Mouse (Mus musculus) C2C12 (cell line): ENCODE measurements around the gene 1700061G19Rik. TPM values are rescaled to one million over a fixed set of nuclear protein-coding genes. Genes with fewer than 3 reads are reported as not detected.

Experiments
- H3K27me3 ChIP-seq: one replicate; pipeline ENCODE4 v1.6.1; 2011; ENCODE audit not compliant: control insufficient read depth, insufficient read depth, insufficient read length
- H3K36me3 ChIP-seq: one replicate; pipeline ENCODE4 v1.6.1; 2011; ENCODE audit not compliant: control insufficient read depth, insufficient read depth
- H3K4me3 ChIP-seq: one replicate; pipeline ENCODE4 v1.5.1; 2011; ENCODE audit warnings: mild to moderate bottlenecking, control low read depth; ENCODE audit not compliant: poor library complexity, insufficient read depth, severe bottlenecking
- H3K79me2 ChIP-seq: one replicate; pipeline ENCODE4 v1.6.1; 2011; ENCODE audit not compliant: control insufficient read depth, insufficient read depth
- H3K79me3 ChIP-seq: one replicate; pipeline ENCODE4 v1.6.1; 2011; ENCODE audit warnings: low read depth, control low read depth
- H3ac ChIP-seq: one replicate; pipeline ENCODE3; 2011; ENCODE audit warnings: low read depth; ENCODE audit not compliant: control insufficient read depth, insufficient read length
- CEBPB ChIP-seq: IDR thresholded peaks from one replicate; pipeline ENCODE4 v1.6.1; 2011; ENCODE audit warnings: low read depth, mild to moderate bottlenecking, control low read depth, moderate library complexity
- CTCF ChIP-seq: IDR thresholded peaks from one replicate; pipeline ENCODE4 v1.5.1; 2011; ENCODE audit not compliant: control insufficient read depth, insufficient read depth, insufficient read length
- FOSL1 ChIP-seq: IDR thresholded peaks from one replicate; pipeline ENCODE4 v1.8.0; 2011; ENCODE audit warnings: mild to moderate bottlenecking, low read length; ENCODE audit not compliant: poor library complexity, insufficient read depth, severe bottlenecking
- MAX ChIP-seq: IDR thresholded peaks from one replicate; pipeline ENCODE4 v1.6.1; 2011; ENCODE audit warnings: mild to moderate bottlenecking, control low read depth
- MYOD1 ChIP-seq: IDR thresholded peaks from one replicate; pipeline ENCODE4 v1.6.1; 2011; ENCODE audit warnings: low read depth; ENCODE audit not compliant: control insufficient read depth, insufficient read length
- MYOG ChIP-seq: IDR thresholded peaks from one replicate; pipeline ENCODE4 v1.6.1; 2011; ENCODE audit not compliant: control insufficient read depth, insufficient read length; ENCODE audit errors: extremely low read depth
- USF1 ChIP-seq: IDR thresholded peaks from one replicate; pipeline ENCODE4 v1.6.1; 2011; ENCODE audit warnings: low read depth, mild to moderate bottlenecking, control low read depth, moderate library complexity
- polyA plus RNA-seq: library from polyadenylated mRNA; unstranded; fragments of >200 nt; fragmentation: generic; extraction: Trizol; gene quantifications from one replicate; pipeline ENCODE4 v1.2.1, GENCODE M21; 2012; ENCODE audit warnings: missing spikeins

Gene 1700061G19Rik
- polyA plus RNA-seq, 1 experiment: 0.02 TPM

DNA sequence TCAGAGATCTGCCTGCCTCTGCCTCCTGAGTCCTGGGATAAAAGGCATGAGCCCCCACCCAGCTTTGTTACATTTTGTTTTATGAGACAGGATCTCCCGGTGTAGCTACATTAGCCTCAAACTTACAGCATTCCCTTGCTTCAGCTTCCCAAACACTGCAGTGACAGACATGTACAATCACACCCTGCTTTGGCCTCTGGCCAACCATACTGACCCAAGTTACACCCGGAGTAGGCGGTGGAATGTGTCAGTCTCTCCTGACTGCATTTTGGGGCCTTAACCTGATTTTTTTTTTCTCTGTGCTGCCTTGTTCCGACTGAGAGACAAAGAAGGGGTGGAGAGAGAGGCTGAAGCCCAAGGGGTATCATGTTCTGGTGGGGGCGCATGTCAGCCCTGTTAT is 9.1 kb downstream of the 1700061G19Rik start:
- Histone ChIP-seq H3K79me2 (no peaks in the 10 kb centered on the region), H3K79me3 (no peaks in the 10 kb centered on the region), H3K36me3 (no peaks in the 10 kb centered on the region), H3K4me3 (no peak overlapping the region), H3K27me3 (no peaks in the 10 kb centered on the region), H3ac (no peak overlapping the region)
- TF ChIP-seq FOSL1 (no peak), MYOG (no peak), MYOD1 (no peak)

- H3K36me3 ChIP-seq: no peaks in the 10 kb centered on the region
- no peaks in the 10 kb centered on the region for H3K27me3 ChIP-seq
- no peak for TF ChIP-seq FOSL1
- no peak for TF ChIP-seq MAX
- no peak for TF ChIP-seq CTCF
- no peak for TF ChIP-seq CEBPB
- no peak for TF ChIP-seq USF1
- no peak for TF ChIP-seq MYOD1
- TF ChIP-seq MYOG: no peak
- no peaks in the 10 kb centered on the region for H3K79me2 ChIP-seq
- H3K4me3 ChIP-seq: no peak overlapping the region
- no peaks in the 10 kb centered on the region for H3K79me3 ChIP-seq
- H3ac ChIP-seq: no peak overlapping the region
Observed at GRCm38 (mm10) chr17:56884809-56885208, 9.5 kb downstream of the 1700061G19Rik start.

- no peaks in the 10 kb centered on the region for H3K79me2 ChIP-seq
- peaks cover 7% of the 10 kb centered on the region for H3K36me3 ChIP-seq
- no peak overlapping the region for H3ac ChIP-seq
- no peaks in the 10 kb centered on the region for H3K27me3 ChIP-seq
- TF ChIP-seq CEBPB: no peak
- no peak for TF ChIP-seq MAX
- TF ChIP-seq FOSL1: no peak
- TF ChIP-seq USF1: no peak
- TF ChIP-seq CTCF: no peak
- TF ChIP-seq MYOG: no peak
- no peak for TF ChIP-seq MYOD1
- H3K79me3 ChIP-seq: no peaks in the 10 kb centered on the region
- H3K4me3 ChIP-seq: no peak overlapping the region
Observed at GRCm38 (mm10) chr17:56888050-56888449, 12.8 kb downstream of the 1700061G19Rik start.

DNA sequence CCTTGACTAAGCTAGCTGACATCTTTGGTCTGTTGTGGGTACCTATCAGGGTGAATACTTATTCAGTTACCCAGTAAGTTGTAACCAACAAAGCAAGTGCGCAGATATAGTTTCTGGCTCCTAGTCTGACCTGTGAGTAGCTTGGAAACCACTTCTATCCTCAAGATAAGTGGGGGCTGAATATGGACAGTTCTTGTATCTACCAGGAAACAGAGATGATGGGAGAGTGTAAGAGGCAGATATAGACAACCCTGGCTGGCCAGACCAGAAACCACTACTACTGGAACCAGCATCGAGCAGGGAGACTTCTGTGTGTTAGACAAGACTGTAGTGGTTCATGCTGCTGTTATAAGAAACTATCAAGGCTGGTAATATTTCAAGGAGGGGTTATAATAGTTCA is 14.7 kb downstream of the 1700061G19Rik start:
- no peak overlapping the region for H3K4me3 ChIP-seq
- TF ChIP-seq USF1: no peak
- no peak for TF ChIP-seq FOSL1
- TF ChIP-seq MYOG: no peak
- TF ChIP-seq MAX: no peak
- no peak for TF ChIP-seq MYOD1
- no peak for TF ChIP-seq CEBPB
- TF ChIP-seq CTCF: no peak
- no peaks in the 10 kb centered on the region for H3K27me3 ChIP-seq
- no peaks in the 10 kb centered on the region for H3K79me3 ChIP-seq
- H3ac ChIP-seq: no peak overlapping the region
- H3K79me2 ChIP-seq: no peaks in the 10 kb centered on the region
- H3K36me3 ChIP-seq: peaks cover 13% of the 10 kb centered on the region

GRCm38 (mm10) chr17:56895368-56895918 is 20.2 kb downstream of the 1700061G19Rik start:
- Histone ChIP-seq H3K27me3 (no peaks in the 10 kb centered on the region), H3K79me2 (no peaks in the 10 kb centered on the region), H3ac (no peak overlapping the region), H3K4me3 (no peak overlapping the region), H3K36me3 (peaks cover 31% of the 10 kb centered on the region), H3K79me3 (no peaks in the 10 kb centered on the region)
- TF ChIP-seq FOSL1 (no peak), CEBPB (no peak), MAX (no peak), MYOG (no peak), MYOD1 (no peak), CTCF (no peak), USF1 (no peak)

DNA sequence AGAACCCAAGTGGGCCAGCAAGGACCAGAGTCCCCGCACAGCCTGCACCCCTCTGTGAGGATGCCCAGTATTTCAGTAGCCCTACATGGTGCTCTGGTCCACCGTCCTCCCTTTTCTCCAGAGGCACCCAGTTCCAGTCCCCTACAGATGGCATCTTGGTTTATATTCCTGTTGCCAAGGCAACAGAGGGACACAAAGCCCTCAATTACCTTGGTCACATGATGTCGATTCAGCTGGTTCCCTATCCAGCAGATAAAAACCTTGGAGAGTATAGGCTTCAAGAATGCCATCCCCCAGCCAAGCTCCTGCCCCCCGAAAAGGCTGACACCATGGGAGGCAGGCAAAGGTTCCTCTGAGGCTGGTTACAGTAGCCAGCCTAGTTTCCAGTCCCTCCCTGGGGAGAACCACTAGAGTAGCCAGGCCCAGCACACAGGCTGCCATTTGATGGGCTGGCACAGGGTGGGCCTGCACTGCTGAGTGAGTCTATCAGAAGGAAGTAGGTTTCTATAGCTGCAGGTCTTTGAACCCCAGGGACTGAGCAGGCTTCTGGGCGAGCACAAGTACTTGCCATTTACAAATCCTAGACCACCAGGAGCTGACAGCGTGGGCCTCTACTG is 21.3 kb downstream of the 1700061G19Rik start:
- H3K4me3 ChIP-seq: no peak overlapping the region
- TF ChIP-seq MYOG (no peak), USF1 (no peak)
- peaks cover 36% of the 10 kb centered on the region for H3K36me3 ChIP-seq
- no peak overlapping the region for H3ac ChIP-seq
- H3K79me2 ChIP-seq: no peaks in the 10 kb centered on the region
- H3K79me3 ChIP-seq: no peaks in the 10 kb centered on the region
- H3K27me3 ChIP-seq: no peaks in the 10 kb centered on the region
